Comparison of ENCODE assay signal across 33 mouse cellular contexts in the genomic region with DNA sequence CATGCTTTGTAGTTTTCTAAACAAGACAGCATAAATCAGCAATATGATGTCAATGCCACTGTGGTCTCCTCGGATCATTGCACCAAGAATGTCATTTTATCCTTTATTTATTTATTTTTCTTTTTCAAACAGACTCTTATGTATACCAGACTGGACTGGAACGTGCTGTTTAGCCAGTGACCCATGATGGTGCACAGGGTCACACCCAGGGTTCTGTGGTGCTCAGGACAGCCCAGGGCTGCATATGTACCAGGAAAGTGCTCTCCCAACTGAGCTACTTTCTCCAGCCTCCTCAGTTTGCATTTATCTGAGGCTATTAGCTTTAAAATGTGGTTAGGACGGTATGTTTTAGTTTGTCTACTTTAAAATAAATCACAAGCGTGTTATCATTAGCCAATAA.
"Had no signal": no experiment of that assay in that cellular context is flagged by ENCODE, and none has a peak within 500 bp of the region (broad histone marks: within the 10 kb centered on the region; RNA-seq: fewer than 3 reads in every experiment).

No protein-coding gene starts in this region.

- H3K4me2 ChIP-seq: heart, embryonic 11.5 days; heart, embryonic 12.5 days; heart, embryonic 13.5 days; heart, embryonic 15.5 days; hindbrain, embryonic 12.5 days; hindbrain, embryonic 13.5 days; hindbrain, embryonic 14.5 days; hindbrain, embryonic 15.5 days; intestine, embryonic 15.5 days had no signal

- DNase-seq: heart, adult 18-20 months; heart, adult 2 months; heart, postnatal 10 days; heart, postnatal 14 days; heart, postnatal 36 days; heart, postnatal 4 days; kidney, adult 11 months; kidney, adult 18-20 months; kidney, adult 8-10 months; kidney, postnatal 10 days; kidney, postnatal 14 days; kidney, postnatal 25 days; kidney, postnatal 36 days; layer of hippocampus, adult 9-11 months; layer of hippocampus, postnatal 36 days had no signal

- H3K9me3 ChIP-seq: heart, embryonic 10.5 days; heart, embryonic 13.5 days; heart, embryonic 15.5 days; hindbrain, embryonic 10.5 days; hindbrain, embryonic 12.5 days; hindbrain, embryonic 13.5 days; hindbrain, embryonic 15.5 days; intestine, embryonic 15.5 days had no signal

- ATAC-seq: hindbrain, embryonic 16.5 days; hindbrain, postnatal 0 days; inflammation-experienced regulatory T-cells, adult 6 months; intestine, embryonic 15.5 days; intestine, embryonic 16.5 days; intestine, postnatal 0 days had no signal

- H3K27ac ChIP-seq: heart, adult 2 months; heart, embryonic 10.5 days; heart, embryonic 13.5 days; heart, embryonic 15.5 days; hindbrain, embryonic 10.5 days; hindbrain, embryonic 12.5 days; hindbrain, embryonic 13.5 days; hindbrain, embryonic 14.5 days; hindbrain, embryonic 15.5 days; hindbrain, postnatal 0 days; intestine, embryonic 15.5 days; layer of hippocampus, adult 2 months; left cerebral cortex, adult 2 months had no signal

- H3K36me3 ChIP-seq: heart, embryonic 10.5 days; heart, embryonic 12.5 days; heart, embryonic 13.5 days; heart, embryonic 15.5 days; hindbrain, embryonic 10.5 days; hindbrain, embryonic 12.5 days; hindbrain, embryonic 13.5 days; hindbrain, embryonic 15.5 days; intestine, embryonic 15.5 days had no signal

- H3K27me3 ChIP-seq: heart, embryonic 12.5 days; heart, embryonic 13.5 days; heart, embryonic 15.5 days; hindbrain, embryonic 12.5 days; hindbrain, embryonic 13.5 days; hindbrain, embryonic 15.5 days; intestine, embryonic 15.5 days had no signal

- H3K4me1 ChIP-seq: heart, embryonic 10.5 days; heart, embryonic 12.5 days; hindbrain, embryonic 10.5 days; hindbrain, embryonic 12.5 days; hindbrain, embryonic 13.5 days; hindbrain, embryonic 15.5 days; intestine, embryonic 15.5 days had no signal

- H3K4me3 ChIP-seq: heart, adult 2 months; heart, embryonic 10.5 days; heart, embryonic 12.5 days; heart, embryonic 13.5 days; heart, embryonic 15.5 days; hindbrain, embryonic 10.5 days; hindbrain, embryonic 12.5 days; hindbrain, embryonic 13.5 days; hindbrain, embryonic 15.5 days; intestine, embryonic 15.5 days; layer of hippocampus, adult 2 months; left cerebral cortex, adult 2 months had no signal

- H3K9ac ChIP-seq: heart, embryonic 12.5 days; heart, embryonic 13.5 days; heart, embryonic 15.5 days; hindbrain, embryonic 12.5 days; hindbrain, embryonic 13.5 days; hindbrain, embryonic 14.5 days; hindbrain, embryonic 15.5 days; intestine, embryonic 15.5 days had no signal
